Mouse (Mus musculus): ENCODE measurements around the gene Ttc39b.

DNA sequence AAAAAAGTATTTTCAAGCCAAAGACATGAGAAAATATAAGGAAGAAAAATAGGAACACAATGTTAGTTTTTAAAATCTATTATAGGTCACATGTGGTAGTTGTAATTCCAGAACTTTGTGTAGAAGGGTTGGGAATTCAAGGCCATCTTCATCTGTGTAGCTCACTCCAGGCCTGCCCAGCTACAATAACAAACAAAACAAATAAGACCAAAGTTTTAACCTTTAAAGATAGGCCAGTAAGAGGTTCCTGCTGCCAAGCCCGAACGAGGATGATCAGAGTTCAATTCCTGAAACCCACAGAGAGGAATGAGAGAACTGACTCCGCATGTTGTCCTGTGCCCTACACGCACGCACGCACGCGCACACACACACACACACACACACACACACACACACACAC, 53.6 kb downstream of the Ttc39b start:
- TF ChIP-seq CTCF (IDR thresholded peaks at IDR 0.05; ENCODE audit: low read depth, low read length) (no peak), TAL1 (conservative IDR thresholded peaks at IDR 0.05; ENCODE audit: low read depth, low read length) (no peak), GATA1 (IDR thresholded peaks at IDR 0.05; ENCODE audit: borderline replicate concordance, low read length) (no peak), POLR2AphosphoS5 (IDR thresholded peaks at IDR 0.05; ENCODE audit: insufficient replicate concordance, low read depth, low read length) (no peak), GATA2 (IDR thresholded peaks at IDR 0.05; ENCODE audit: borderline replicate concordance, low read depth, low read length) (no peak)

Measured in G1E (cell line).